Mouse (Mus musculus): ENCODE data around the gene Olfr319. TPM values are rescaled to one million over a fixed set of nuclear protein-coding genes. Genes with fewer than 3 reads are reported as not detected.
A peak's percentile ranks its signal among the peaks of the same experiment; 100 is the strongest.

Olfr319 gene
- not detected in 2 replicates for polyA plus RNA-seq (2011; ENCODE audit: insufficient read depth, insufficient read length, low read depth, missing spikeins)

GRCm38 (mm10) chr11:58698862-58699261 is at the start of gene Olfr319:
Olfr319 (plus strand) TSS chr11:58699162.
- no peaks in the 10 kb centered on the region for H3K27me3 ChIP-seq (ENCODE audit: control insufficient read depth, insufficient read depth, low read length, poor library complexity, severe bottlenecking)
- no peak for TF ChIP-seq POLR2A (IDR thresholded peaks at IDR 0.05; ENCODE audit: insufficient read depth, low read length)
- no peak for TF ChIP-seq CTCF (IDR thresholded peaks at IDR 0.05; ENCODE audit: low read depth, low read length)
- TF ChIP-seq EP300 (IDR thresholded peaks at IDR 0.05; ENCODE audit: insufficient read depth, low read depth, low read length): no peak
- H3K4me3 ChIP-seq (ENCODE audit: low read depth, low read length): no peak within 1 kb of the TSS
- H3K36me3 ChIP-seq (ENCODE audit: control insufficient read depth, insufficient read depth, low read length, poor library complexity, severe bottlenecking): no peaks in the 10 kb centered on the region
- peaks cover 24% of the 10 kb centered on the region for H3K9me3 ChIP-seq (replicated peaks; ENCODE audit: control insufficient read depth, insufficient read depth, low read length, poor library complexity, severe bottlenecking)
- no peak within 1 kb of the TSS for H3K27ac ChIP-seq (ENCODE audit: insufficient read depth, low read length)
- H3K4me1 ChIP-seq (ENCODE audit: control insufficient read depth, insufficient read depth, low read length): no peaks in the 10 kb centered on the region
- no peak within 1 kb of the TSS for H3K9ac ChIP-seq (ENCODE audit: low read depth, poor library complexity, severe bottlenecking)

- Histone ChIP-seq H3K9me3 (replicated peaks; ENCODE audit: control insufficient read depth, insufficient read depth, low read length, poor library complexity, severe bottlenecking) (no peaks in the 10 kb centered on the region), H3K4me3 (ENCODE audit: low read depth, low read length) (no peak overlapping the region), H3K9ac (ENCODE audit: low read depth, poor library complexity, severe bottlenecking) (no peak overlapping the region), H3K4me1 (ENCODE audit: control insufficient read depth, insufficient read depth, low read length) (no peaks in the 10 kb centered on the region), H3K36me3 (ENCODE audit: control insufficient read depth, insufficient read depth, low read length, poor library complexity, severe bottlenecking) (no peaks in the 10 kb centered on the region), H3K27ac (ENCODE audit: insufficient read depth, low read length) (no peak overlapping the region), H3K27me3 (ENCODE audit: control insufficient read depth, insufficient read depth, low read length, poor library complexity, severe bottlenecking) (no peaks in the 10 kb centered on the region)
- no peak for TF ChIP-seq POLR2A (IDR thresholded peaks at IDR 0.05; ENCODE audit: insufficient read depth, low read length)
- TF ChIP-seq CTCF (IDR thresholded peaks at IDR 0.05; ENCODE audit: low read depth, low read length): no peak
Measured at GRCm38 (mm10) chr11:58655151-58655550, 43.8 kb upstream of the Olfr319 start.

GRCm38 (mm10) chr11:58658596-58658995 is 40.4 kb upstream of the Olfr319 start, which contains the start of gene Olfr322:
Olfr322 (plus strand) TSS chr11:58658782.
- H3K9me3 ChIP-seq (replicated peaks; ENCODE audit: control insufficient read depth, insufficient read depth, low read length, poor library complexity, severe bottlenecking): no peaks in the 10 kb centered on the region
- no peaks in the 10 kb centered on the region for H3K4me1 ChIP-seq (ENCODE audit: control insufficient read depth, insufficient read depth, low read length)
- no peak within 1 kb of the TSS for H3K27ac ChIP-seq (ENCODE audit: insufficient read depth, low read length)
- H3K27me3 ChIP-seq (ENCODE audit: control insufficient read depth, insufficient read depth, low read length, poor library complexity, severe bottlenecking): no peaks in the 10 kb centered on the region
- TF ChIP-seq POLR2A (IDR thresholded peaks at IDR 0.05; ENCODE audit: insufficient read depth, low read length) (no peak), EP300 (IDR thresholded peaks at IDR 0.05; ENCODE audit: insufficient read depth, low read depth, low read length) (no peak), CTCF (IDR thresholded peaks at IDR 0.05; ENCODE audit: low read depth, low read length) (no peak)
- H3K9ac ChIP-seq (ENCODE audit: low read depth, poor library complexity, severe bottlenecking): no peak within 1 kb of the TSS
- no peaks in the 10 kb centered on the region for H3K36me3 ChIP-seq (ENCODE audit: control insufficient read depth, insufficient read depth, low read length, poor library complexity, severe bottlenecking)
- no peak within 1 kb of the TSS for H3K4me3 ChIP-seq (ENCODE audit: low read depth, low read length)

- no peak for TF ChIP-seq CTCF (IDR thresholded peaks at IDR 0.05; ENCODE audit: low read depth, low read length)
- TF ChIP-seq EP300 (IDR thresholded peaks at IDR 0.05; ENCODE audit: insufficient read depth, low read depth, low read length): no peak
- TF ChIP-seq POLR2A (IDR thresholded peaks at IDR 0.05; ENCODE audit: insufficient read depth, low read length): no peak
- no peak overlapping the region for H3K27ac ChIP-seq (ENCODE audit: insufficient read depth, low read length)
- H3K27me3 ChIP-seq (ENCODE audit: control insufficient read depth, insufficient read depth, low read length, poor library complexity, severe bottlenecking): no peaks in the 10 kb centered on the region
- no peak overlapping the region for H3K4me3 ChIP-seq (ENCODE audit: low read depth, low read length)
- no peaks in the 10 kb centered on the region for H3K4me1 ChIP-seq (ENCODE audit: control insufficient read depth, insufficient read depth, low read length)
- H3K9me3 ChIP-seq (replicated peaks; ENCODE audit: control insufficient read depth, insufficient read depth, low read length, poor library complexity, severe bottlenecking): no peaks in the 10 kb centered on the region
- no peak overlapping the region for H3K9ac ChIP-seq (ENCODE audit: low read depth, poor library complexity, severe bottlenecking)
- H3K36me3 ChIP-seq (ENCODE audit: control insufficient read depth, insufficient read depth, low read length, poor library complexity, severe bottlenecking): no peaks in the 10 kb centered on the region
Measured at GRCm38 (mm10) chr11:58669252-58669651, 29.7 kb upstream of the Olfr319 start.

- Histone ChIP-seq H3K36me3 (ENCODE audit: control insufficient read depth, insufficient read depth, low read length, poor library complexity, severe bottlenecking) (no peaks in the 10 kb centered on the region), H3K9ac (ENCODE audit: low read depth, poor library complexity, severe bottlenecking) (no peak overlapping the region), H3K9me3 (replicated peaks; ENCODE audit: control insufficient read depth, insufficient read depth, low read length, poor library complexity, severe bottlenecking) (no peaks in the 10 kb centered on the region), H3K27ac (ENCODE audit: insufficient read depth, low read length) (no peak overlapping the region), H3K4me3 (ENCODE audit: low read depth, low read length) (no peak overlapping the region), H3K4me1 (ENCODE audit: control insufficient read depth, insufficient read depth, low read length) (no peaks in the 10 kb centered on the region), H3K27me3 (ENCODE audit: control insufficient read depth, insufficient read depth, low read length, poor library complexity, severe bottlenecking) (no peaks in the 10 kb centered on the region)
- TF ChIP-seq CTCF (IDR thresholded peaks at IDR 0.05; ENCODE audit: low read depth, low read length): peak; percentile 13
- TF ChIP-seq POLR2A (IDR thresholded peaks at IDR 0.05; ENCODE audit: insufficient read depth, low read length): no peak
Measured at GRCm38 (mm10) chr11:58671825-58672224, 27.1 kb upstream of the Olfr319 start.

- H3K36me3 ChIP-seq (ENCODE audit: control insufficient read depth, insufficient read depth, low read length, poor library complexity, severe bottlenecking): no peaks in the 10 kb centered on the region
- no peak within 1 kb of the TSS for H3K4me3 ChIP-seq (ENCODE audit: low read depth, low read length)
- H3K9ac ChIP-seq (ENCODE audit: low read depth, poor library complexity, severe bottlenecking): no peak within 1 kb of the TSS
- no peak within 1 kb of the TSS for H3K27ac ChIP-seq (ENCODE audit: insufficient read depth, low read length)
- TF ChIP-seq CTCF (IDR thresholded peaks at IDR 0.05; ENCODE audit: low read depth, low read length): no peak
- TF ChIP-seq EP300 (IDR thresholded peaks at IDR 0.05; ENCODE audit: insufficient read depth, low read depth, low read length): no peak
- TF ChIP-seq POLR2A (IDR thresholded peaks at IDR 0.05; ENCODE audit: insufficient read depth, low read length): no peak
- no peaks in the 10 kb centered on the region for H3K9me3 ChIP-seq (replicated peaks; ENCODE audit: control insufficient read depth, insufficient read depth, low read length, poor library complexity, severe bottlenecking)
- no peaks in the 10 kb centered on the region for H3K4me1 ChIP-seq (ENCODE audit: control insufficient read depth, insufficient read depth, low read length)
- H3K27me3 ChIP-seq (ENCODE audit: control insufficient read depth, insufficient read depth, low read length, poor library complexity, severe bottlenecking): no peaks in the 10 kb centered on the region; the same call in 1 of the 2 replicates
Measured at GRCm38 (mm10) chr11:58680799-58681198, 18.2 kb upstream of the Olfr319 start, which contains the start of gene Olfr320. Olfr320 (plus strand) TSS chr11:58681099.

All from ES-Bruce4 (cell line).